Mouse (Mus musculus) G1E (cell line): ENCODE measurements around the gene Gm21981.

Source experiments
- CTCF ChIP-seq: IDR thresholded peaks from 2 replicates; pipeline ENCODE4 v1.5.1; 2012; ENCODE audit warnings: low read depth, low read length, inconsistent platforms, mixed read lengths
- GATA1 ChIP-seq: IDR thresholded peaks from 2 replicates; pipeline ENCODE4 v1.6.1; 2012; ENCODE audit warnings: borderline replicate concordance, low read length, inconsistent platforms, mixed read lengths
- GATA2 ChIP-seq: IDR thresholded peaks from 2 replicates; pipeline ENCODE4 v1.6.1; 2012; ENCODE audit warnings: low read depth, low read length, inconsistent platforms, borderline replicate concordance
- POLR2AphosphoS5 ChIP-seq: IDR thresholded peaks from 2 replicates; pipeline ENCODE4 v1.6.1; 2012; ENCODE audit warnings: low read depth, low read length, inconsistent platforms; ENCODE audit not compliant: insufficient replicate concordance
- TAL1 ChIP-seq: conservative IDR thresholded peaks from 2 replicates; pipeline ENCODE4 v1.6.1; 2012; ENCODE audit warnings: low read depth, low read length, inconsistent platforms, mixed read lengths

- TF ChIP-seq CTCF (no peak), GATA1 (no peak), POLR2AphosphoS5 (no peak), TAL1 (no peak), GATA2 (no peak)
Measured at GRCm38 (mm10) chr17:47693671-47694441, 399 bp downstream of the Gm21981 start.
